Mouse (Mus musculus): ENCODE data around the gene Chchd5. TPM values are rescaled to one million over a fixed set of nuclear protein-coding genes. Genes with fewer than 3 reads are reported as not detected.

Gene Chchd5
- total RNA-seq, 2 experiments from 2014 or later: 15.9 to 21.3 TPM

DNA sequence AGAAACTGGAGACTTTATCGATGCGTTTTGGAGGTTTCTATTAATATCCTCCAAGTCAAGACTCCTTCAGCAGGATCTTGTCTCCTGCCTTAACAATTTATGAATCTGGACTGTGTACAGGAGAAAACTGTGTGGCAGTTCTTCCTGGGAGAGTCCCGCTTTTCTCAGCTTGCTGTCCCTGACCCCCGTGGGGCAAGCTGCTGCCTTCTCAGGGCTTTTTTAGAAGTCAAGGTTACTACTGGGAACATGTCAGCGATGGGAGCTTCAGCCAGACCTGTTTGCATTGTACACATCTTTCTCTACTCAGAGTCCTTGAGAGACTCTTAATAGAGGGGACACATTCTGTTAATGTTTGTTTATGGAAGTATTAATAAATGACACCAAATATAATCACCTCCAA is 20.9 kb downstream of the Chchd5 start:
- no peak for DNase-seq (ENCODE audit: low spot score in 2 of 2)

DNA sequence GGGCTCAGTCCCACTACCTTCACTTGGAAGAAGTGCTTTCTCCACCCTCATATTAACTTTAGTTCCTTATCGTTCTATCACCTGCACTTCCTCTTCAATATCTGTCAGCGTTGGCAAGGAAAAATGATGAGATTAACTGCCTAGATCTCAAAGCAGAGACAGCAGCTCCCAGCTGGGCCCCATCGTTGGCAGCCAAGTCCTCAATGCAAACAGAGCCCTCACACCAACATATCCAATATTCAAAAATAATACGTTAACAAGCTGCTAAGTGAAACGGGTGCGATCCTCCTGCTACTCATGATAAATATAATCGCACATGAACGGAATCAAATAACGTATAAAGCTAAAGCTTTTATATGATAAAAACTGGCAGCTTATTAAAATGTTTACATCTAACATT is 21.6 kb downstream of the Chchd5 start:
- no peak for DNase-seq (ENCODE audit: low spot score in 2 of 2)

DNA sequence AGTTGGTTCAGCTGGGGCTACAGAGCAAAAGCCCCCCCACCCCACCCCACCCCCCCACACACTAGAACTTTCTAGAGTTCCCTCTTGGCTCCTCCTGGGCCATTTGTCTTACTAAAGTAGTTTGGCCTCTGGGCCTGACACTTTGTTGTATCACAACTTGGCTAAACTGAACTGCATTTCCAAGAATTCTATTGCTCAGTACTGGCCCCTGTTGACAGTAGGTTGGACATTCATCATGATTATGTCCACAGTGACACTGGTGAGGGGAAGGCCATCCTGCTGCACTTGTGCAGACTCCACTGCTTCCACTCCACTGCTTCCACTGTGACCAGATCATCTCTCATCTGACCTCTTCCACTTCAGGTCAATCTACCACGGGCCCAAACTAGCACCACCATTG is 23.3 kb downstream of the Chchd5 start:
- no peak for DNase-seq (ENCODE audit: low spot score in 2 of 2)

DNA sequence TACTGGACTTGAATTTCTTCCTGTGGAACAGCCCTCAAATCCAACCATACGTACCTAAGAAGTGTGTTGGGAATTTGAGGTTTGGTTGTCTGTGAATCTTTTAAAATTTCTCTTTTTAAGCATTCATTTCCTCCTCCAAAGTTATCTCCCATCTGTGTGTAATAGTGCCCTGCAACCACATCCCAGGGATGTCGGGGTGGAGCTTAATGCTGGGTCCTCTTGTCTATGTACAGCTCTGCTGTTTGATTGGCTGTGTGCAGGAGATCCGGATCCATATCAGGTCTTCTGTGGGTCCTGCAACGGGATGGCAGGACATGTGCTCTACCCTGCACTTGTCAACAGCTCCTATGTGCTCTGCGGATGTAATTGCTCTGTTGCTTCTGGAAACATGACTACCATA is 35.3 kb downstream of the Chchd5 start:
- no peak for DNase-seq (ENCODE audit: low spot score in 2 of 2)

DNA sequence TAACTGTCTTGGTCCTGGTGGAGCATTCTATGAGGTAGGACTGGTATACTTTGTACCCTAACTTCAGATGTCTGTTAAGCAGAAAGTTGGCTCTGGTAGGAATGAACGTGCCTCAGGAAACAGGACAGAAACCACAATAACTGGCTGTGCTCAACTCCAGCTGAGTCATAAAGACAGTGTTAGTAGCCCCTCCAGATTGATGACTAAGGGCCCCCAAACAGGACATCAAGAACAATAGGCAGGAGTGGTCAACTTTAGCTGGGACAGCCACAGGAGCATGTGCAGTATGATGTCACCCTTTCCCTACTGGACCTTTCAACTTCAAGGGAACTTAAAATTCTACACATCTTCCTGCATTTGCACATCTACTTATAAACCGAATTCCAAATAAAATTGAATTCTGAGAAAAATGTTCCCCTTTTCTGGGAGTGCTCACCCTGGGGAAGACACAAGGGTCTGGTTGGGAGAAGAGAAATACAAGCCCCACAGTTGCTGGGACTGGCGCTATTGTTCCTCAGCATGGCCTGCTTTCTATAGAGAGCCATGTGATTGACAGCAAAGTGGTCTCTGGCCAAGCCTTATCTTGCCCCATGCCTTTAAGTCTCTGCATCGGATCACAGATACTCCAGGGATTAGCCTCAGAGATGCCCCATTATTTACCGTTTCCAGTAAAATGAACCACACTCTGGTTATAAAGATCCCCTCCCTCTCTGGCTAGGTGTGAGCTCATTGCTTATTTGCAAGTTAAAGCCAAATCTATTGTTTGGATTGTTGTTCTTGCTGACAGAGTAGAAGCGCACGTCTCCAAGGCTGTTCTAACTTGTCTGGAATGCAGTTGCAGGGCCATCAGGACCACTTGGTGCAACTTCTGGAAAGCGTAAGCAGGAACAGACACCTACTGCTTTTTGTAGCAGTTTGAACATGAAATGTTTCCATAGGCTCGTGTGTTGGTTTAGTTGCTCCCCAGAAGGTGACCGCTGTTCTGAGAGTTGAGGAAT is 37.3 kb downstream of the Chchd5 start:
- DNase-seq (ENCODE audit: low spot score in 2 of 2): no peak

DNA sequence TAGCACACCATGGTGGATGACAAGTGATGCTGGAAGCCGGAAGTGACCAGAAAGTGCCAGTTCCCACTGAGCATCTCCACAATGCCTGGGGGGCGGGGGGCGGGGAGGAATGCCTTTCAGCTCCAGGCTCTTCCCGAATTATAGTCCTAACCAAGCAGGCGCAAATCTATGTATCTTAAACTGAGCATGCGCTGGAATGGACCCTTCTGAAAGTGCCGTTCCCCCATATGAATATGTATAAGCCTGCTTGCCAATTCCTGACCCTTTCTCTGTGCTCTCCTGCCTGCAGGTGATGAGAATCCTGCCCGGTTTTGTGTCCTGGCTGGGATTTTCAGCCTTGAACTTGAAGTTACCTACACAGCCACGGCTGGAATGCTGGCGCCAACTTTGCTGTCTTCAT is 43.9 kb downstream of the Chchd5 start:
- no peak for DNase-seq (ENCODE audit: low spot score in 2 of 2)

DNA sequence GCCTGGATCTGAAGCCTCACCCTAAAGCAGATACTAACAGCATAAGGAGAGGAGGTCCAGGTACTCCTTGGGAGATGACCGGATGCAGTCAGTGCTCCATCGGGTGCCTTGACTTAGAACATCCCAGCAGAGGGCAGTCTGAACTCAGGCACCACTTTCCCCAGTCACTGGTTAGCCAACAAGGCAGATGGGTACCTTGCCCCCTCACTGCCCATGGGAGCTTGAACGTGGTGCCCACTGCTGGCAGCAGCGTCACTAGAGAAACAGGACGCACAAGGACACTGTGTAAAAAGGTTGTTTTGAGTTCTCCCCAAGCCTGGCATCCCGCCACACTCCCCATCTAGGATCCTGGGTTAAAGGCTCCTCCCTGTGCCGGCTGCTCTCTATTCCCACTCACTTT is 45.0 kb downstream of the Chchd5 start:
- DNase-seq (ENCODE audit: low spot score in 2 of 2): peak; percentile 29 to 43

DNA sequence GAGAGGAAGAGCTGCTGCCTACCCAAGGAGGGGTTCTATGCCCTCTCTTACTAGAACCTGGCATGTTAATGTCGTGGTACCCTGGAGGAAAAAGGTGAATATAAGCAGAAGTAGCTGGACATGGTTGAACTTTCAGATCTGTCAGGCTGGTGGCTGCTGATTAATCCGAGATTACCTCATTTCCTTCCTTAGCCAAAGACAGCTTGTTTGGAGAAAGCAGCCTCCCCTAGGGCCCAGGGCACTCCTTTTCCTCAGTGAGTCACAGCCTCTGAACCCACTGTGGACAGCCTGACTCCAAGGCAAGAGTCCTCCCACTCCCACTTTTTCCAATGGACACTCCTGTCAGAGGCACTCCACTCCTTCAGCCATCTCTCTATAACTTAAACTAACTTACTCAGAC is 46.1 kb downstream of the Chchd5 start:
- no peak for DNase-seq (ENCODE audit: low spot score in 2 of 2)

DNA sequence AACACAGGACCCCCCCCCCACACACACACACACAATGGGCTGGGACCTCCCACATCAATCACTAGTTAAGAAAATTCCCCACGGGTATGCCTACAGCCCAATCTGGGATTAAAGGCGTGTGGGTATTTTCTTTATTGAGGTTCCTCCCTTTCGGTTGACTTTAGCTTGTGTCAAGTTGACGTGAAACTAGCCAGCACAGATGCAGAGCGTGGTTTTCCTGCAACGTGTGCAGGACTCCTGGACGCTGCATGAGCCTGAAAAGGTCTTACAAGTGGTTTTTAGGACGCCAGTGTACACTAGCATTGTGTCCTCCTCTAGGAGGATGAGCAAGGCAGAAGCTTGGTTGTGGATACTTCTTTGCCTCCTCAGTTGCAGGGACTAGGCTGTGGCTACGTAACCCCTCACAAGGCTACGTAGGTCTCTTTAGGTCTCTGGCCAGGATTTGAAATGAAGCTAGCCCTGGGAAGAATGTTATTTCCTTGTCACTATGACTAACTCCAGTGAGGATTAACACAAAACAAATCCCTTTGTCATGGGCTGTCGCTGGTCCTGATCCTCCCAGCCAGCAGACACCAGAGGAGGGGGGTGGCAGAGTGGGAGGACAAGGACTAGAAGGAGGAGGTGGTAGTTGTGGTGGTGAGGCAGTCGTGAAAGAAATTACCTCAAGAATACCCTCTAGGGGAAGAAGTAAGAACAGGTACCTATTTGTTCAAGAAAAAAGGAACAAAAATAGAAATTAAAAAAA is 47.3 kb downstream of the Chchd5 start:
- no peak for DNase-seq (ENCODE audit: low spot score in 2 of 2)

DNA sequence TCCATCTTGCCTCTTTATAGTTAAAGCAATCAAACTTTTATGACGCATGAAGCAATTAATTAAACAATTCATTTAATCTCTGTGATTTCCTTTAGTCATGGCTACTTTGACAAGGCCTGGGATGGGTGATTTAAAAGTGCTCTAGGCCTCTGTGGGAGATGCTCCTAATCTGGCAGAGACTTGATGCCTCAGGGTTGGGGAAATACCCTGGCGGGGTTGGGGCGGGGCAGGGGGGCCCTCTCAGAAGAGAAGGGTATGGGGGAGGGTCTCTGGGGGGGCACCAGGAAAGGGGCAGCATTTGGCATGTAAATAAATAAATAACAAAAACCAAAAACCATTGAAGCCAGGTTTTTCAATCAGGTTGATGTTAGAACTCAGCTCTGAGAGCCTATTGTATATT is 48.2 kb downstream of the Chchd5 start:
- DNase-seq (ENCODE audit: low spot score in 2 of 2): no peak

DNA sequence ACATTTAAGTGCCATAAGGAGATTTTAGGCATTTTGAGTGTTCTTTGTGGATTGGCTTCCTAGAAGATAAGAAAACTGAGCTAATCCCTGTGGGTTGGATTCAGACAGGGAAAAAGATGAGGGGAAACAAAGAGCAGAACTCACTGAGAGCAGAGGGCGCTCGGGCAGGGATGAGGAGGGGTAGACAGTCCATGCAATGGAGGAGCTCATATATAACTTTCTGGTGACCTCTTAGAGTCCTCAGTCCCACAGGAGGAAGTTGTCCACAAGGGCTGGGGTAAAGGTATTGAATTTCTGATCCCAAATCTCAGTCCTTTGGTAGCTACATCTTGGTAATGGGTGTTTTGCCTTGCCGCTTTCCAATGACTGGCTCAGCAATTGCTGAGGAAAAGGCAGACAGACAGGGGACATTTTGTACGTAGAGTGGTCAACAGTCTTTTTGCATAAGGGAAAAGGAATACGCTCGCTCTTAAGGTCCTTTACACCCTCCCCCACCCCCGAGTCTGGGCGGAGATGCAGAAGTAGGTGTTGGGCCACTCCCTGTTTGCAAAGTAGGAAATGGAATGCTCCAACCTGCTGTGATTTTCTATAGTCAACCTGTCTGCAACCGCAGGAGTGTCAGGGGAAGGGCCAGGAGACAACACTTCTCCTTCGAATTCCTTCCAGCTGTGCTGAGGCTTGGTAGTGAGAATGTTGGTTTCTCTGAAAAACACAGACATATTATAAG is 48.8 kb downstream of the Chchd5 start:
- no peak for DNase-seq (ENCODE audit: low spot score in 2 of 2)

DNA sequence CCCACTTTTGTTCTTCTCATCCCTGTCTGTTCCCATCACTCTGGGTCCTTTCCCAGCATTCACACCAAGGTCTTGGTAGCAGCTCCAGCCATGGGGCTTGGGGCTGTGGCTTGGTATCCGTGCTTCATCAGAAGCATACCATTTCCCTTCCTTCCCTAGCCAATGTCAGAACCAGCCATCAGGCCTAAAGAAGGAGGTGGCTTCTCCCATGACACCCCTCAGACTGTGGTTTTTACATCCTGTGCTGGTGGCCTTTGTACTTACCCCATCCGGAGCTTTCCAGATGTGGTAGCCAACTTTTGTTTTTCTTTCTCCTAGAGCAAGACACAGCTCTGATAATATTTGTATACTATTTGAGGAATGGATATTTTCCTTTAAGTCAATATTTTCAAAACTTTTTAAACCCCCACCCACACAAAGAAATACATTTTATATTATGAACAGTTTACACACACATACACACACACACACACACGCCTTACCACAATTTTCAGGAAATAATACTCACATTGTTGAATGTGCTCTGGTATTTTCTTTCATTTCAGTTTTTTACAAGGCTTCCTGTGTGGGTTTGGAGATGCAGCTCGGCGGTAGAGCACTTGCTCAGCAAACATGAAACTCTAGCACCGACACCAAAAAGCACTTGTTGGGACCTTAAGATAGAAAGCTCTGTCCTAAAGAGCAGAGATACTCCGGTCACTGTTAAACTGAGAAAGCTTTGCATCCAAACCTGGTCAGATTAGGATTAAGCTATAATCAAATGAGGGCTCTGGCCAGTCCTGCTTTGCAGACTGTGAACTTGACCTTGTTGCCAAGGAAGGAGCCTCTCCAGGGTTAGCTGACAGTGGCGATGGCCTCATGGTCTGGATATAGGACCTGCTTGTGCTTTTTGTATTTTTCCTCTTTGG is 50.7 kb downstream of the Chchd5 start:
- DNase-seq (ENCODE audit: low spot score in 2 of 2): no peak

DNA sequence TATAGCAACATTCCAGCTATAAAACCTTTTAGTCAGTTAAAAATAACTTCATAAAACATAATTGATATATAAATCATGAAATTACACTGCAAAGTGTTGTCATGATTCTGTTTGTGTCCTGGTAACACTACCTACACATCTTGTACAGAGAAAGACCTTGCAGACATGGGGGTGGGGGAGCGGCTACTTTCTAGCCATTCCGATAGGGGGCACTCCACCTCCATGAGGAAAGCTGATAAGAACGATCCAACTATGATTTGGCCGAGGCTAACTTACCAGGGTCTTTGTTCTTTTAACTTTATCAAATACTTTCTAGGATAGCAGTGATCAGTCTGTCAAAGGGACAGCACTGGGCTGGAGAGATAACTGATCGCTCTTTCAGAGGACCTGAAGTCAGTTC is 52.0 kb downstream of the Chchd5 start:
- DNase-seq (ENCODE audit: low spot score in 2 of 2): no peak

DNA sequence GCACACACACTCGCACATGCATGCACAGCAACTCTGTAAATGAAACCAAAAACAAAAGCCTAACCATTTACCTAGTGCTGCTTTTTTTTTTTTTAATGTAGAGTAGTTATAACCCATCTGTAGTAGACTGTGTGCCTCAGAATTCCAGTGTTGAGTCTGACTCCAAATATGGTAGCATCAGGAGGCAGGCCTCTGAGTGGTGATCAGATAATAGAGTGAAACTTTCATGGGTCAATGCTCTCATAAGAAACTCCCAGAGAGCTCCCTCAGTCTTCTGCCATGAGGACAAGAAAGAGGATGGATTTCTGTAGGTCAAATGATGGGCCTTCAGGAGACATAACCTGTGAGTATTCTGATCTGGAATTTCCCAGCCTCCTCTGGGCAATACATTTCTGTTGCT is 52.9 kb downstream of the Chchd5 start:
- no peak for DNase-seq (ENCODE audit: low spot score in 2 of 2)

DNA sequence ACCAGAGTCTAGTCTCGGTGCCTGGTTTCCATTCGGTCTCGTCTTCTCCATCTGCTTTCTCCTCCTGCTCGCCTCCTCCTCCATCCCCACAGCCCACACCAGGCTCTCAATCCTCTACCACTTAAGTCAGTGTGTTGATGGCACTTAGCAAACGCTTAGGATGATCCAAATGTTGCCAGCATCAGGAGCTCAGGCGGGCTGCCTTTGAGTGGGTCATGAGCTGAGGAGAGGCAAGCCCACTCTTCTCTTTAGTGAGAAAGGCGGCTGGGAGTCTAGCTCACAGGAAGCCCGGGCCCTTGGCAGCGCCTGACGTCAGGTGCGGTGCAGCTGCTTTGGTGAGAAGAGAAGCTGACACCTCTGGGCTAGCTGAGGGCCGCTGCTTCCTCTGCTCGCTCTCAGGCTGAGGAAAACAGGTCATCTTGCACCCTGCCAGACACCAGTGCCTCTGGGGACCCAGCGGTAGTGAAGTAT is 54.1 kb downstream of the Chchd5 start:
- no peak for DNase-seq (ENCODE audit: low spot score in 2 of 2)

Other genes with a start within 250 kb of the Chchd5 start
- 1 to 10 TPM; 3.4 to 4.7 TPM for gene Zc3h8, start 185.6 kb upstream of the Chchd5 start, total RNA-seq (2021)
- 1 to 10 TPM; 2.8 to 3.1 TPM for gene Zc3h6, start 162.3 kb upstream of the Chchd5 start, total RNA-seq (2021)
- gene Gm10762, start 162.0 kb upstream of the Chchd5 start, total RNA-seq (2021): 1 to 10 TPM; 5.7 to 8.8 TPM
- under 1 TPM; 0.07 to 0.10 TPM for gene Vinac1, start 81.5 kb upstream of the Chchd5 start, total RNA-seq (2021)
- 10 to 100 TPM; 10.1 to 13.4 TPM for gene Ttl, start 63.8 kb upstream of the Chchd5 start, total RNA-seq (2021)
- gene Polr1b, start 28.7 kb upstream of the Chchd5 start, total RNA-seq (2021): 10 to 100 TPM; 18.3 to 19.0 TPM
- gene Slc20a1, start 69.1 kb downstream of the Chchd5 start, total RNA-seq (2021): 10 to 100 TPM; 14.1 to 19.4 TPM
- gene Ckap2l, start 167.5 kb downstream of the Chchd5 start, total RNA-seq (2021): under 1 TPM; 0.64 to 0.99 TPM
- under 1 TPM in 1 of 2 experiments, not detected in 1; 0.29 TPM for gene Il1a, start 180.3 kb downstream of the Chchd5 start, total RNA-seq (2021)
- gene Il1b, start 241.4 kb downstream of the Chchd5 start, total RNA-seq (2021): 1 to 10 TPM; 1.0 to 2.3 TPM

Measured in adrenal gland, adult 18-20 months (tissue).